Comparison of ENCODE assay signal across 12 mouse cellular contexts in the genomic region with DNA sequence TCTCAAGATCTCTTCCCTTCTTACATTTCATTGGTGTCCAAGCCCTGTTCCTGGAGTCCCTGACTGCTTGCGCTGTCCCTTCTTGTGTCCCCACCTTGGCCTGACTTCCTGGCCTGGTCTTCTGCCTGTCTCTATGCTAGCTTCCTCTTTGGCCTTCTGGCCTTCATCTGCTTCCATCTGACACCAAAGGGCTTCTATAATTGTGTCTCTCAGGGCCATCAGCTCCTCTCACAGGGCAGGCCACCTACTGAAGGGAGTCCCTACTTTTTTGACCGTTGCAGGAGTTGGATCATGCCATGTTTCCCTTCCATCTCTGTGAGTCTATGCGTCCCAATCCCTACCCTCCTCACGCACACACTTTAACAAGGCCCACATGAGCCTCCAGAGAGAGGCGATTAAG. TPM values are rescaled to one million over a fixed set of nuclear protein-coding genes. Genes with fewer than 3 reads are reported as not detected.
DNase-seq lines count a peak whose midpoint lies in the region; ATAC-seq and TF ChIP-seq lines count a peak whose summit lies in the region.
"Had no signal": no experiment of that assay in that cellular context is flagged by ENCODE, and none has a peak within 500 bp of the region (broad histone marks: within the 10 kb centered on the region; RNA-seq: fewer than 3 reads in every experiment).

No protein-coding gene starts in this region.

- no peaks in the 10 kb centered on the region for H3K27me3 ChIP-seq in intestine, embryonic 15.5 days (replicated peaks)
- no peaks in the 10 kb centered on the region for H3K27me3 ChIP-seq in intestine, embryonic 16.5 days (replicated peaks; ENCODE audit: control insufficient read depth, insufficient read depth, low read length)
- no peaks in the 10 kb centered on the region for H3K27me3 ChIP-seq in testis, adult 2 months (ENCODE audit: control insufficient read depth, insufficient read depth, low read length)
- H3K27me3 ChIP-seq: stomach, embryonic 15.5 days had no signal

- peak; percentile 29 for DNase-seq in cerebellum, adult 11-12 months
- no peak for DNase-seq in cerebellum, postnatal 25 days
- no peak for DNase-seq in testis, postnatal 14 days (ENCODE audit: low spot score)
- no peak for DNase-seq in c-Kit-positive CD71-positive TER-119-positive erythroid progenitor cells, embryonic 14.5 days (ENCODE audit: low spot score)
- DNase-seq in urinary bladder, adult 18-20 months (ENCODE audit: low spot score in 2 of 2): no peak

- WGBS in intestine, embryonic 15.5 days: 93% methylated on average over 5 of the region's 5 CpGs
- WGBS in intestine, embryonic 16.5 days: 92% methylated on average over 5 of the region's 5 CpGs

- TF ChIP-seq POLR2A in testis, adult 2 months (IDR thresholded peaks at IDR 0.05; ENCODE audit: control insufficient read depth, low read depth, low read length): no peak

- ATAC-seq in intestine, embryonic 15.5 days: no peak
- no peak for ATAC-seq in intestine, embryonic 16.5 days

- H3K36me3 ChIP-seq in intestine, embryonic 15.5 days: peaks cover 9% of the 10 kb centered on the region
- H3K36me3 ChIP-seq in intestine, embryonic 16.5 days (ENCODE audit: control insufficient read depth, insufficient read depth, low read length): peaks cover 3% of the 10 kb centered on the region
- no peaks in the 10 kb centered on the region; the same call in 1 of the 2 replicates for H3K36me3 ChIP-seq in testis, adult 2 months (ENCODE audit: control insufficient read depth, insufficient read depth, low read length)

- no peaks in the 10 kb centered on the region for H3K9me3 ChIP-seq in intestine, embryonic 15.5 days
- no peaks in the 10 kb centered on the region for H3K9me3 ChIP-seq in intestine, embryonic 16.5 days (ENCODE audit: control insufficient read depth, low read length)
- H3K9me3 ChIP-seq: stomach, embryonic 15.5 days had no signal

- no peak for TF ChIP-seq CTCF in testis, adult 2 months (IDR thresholded peaks at IDR 0.05; ENCODE audit: control insufficient read depth, insufficient read depth, insufficient replicate concordance, low read depth, low read length)

- H3K27ac ChIP-seq in intestine, embryonic 15.5 days: no peak overlapping the region
- no peak overlapping the region for H3K27ac ChIP-seq in intestine, embryonic 16.5 days (ENCODE audit: low read length)
- peak overlapping the region; percentile 27; the same call in 1 of the 2 replicates for H3K27ac ChIP-seq in testis, adult 2 months (ENCODE audit: control insufficient read depth, insufficient read depth, low read depth, low read length)
- H3K27ac ChIP-seq: liver, embryonic 14.5 days; stomach, embryonic 15.5 days had no signal

- 0 out of 2 replicates have a peak, but pooled peaks cover 4% of the 10 kb centered on the region for H3K4me1 ChIP-seq in intestine, embryonic 15.5 days (replicated peaks)
- H3K4me1 ChIP-seq in intestine, embryonic 16.5 days (ENCODE audit: control insufficient read depth, insufficient read depth, low read length): no peaks in the 10 kb centered on the region
- H3K4me1 ChIP-seq in testis, adult 2 months (ENCODE audit: control insufficient read depth, insufficient read depth, low read length): peaks cover 12% of the 10 kb centered on the region

- H3K9ac ChIP-seq in intestine, embryonic 15.5 days: no peak overlapping the region
- H3K9ac ChIP-seq in intestine, embryonic 16.5 days (ENCODE audit: low read depth, low read length): no peak overlapping the region
- H3K9ac ChIP-seq: liver, embryonic 14.5 days; stomach, embryonic 15.5 days had no signal

- no peak overlapping the region for H3K4me3 ChIP-seq in intestine, embryonic 15.5 days (replicated peaks)
- H3K4me3 ChIP-seq in intestine, embryonic 16.5 days (ENCODE audit: low read length): no peak overlapping the region
- H3K4me3 ChIP-seq in testis, adult 2 months (ENCODE audit: control insufficient read depth, low read depth, low read length): no peak overlapping the region

- H3K4me2 ChIP-seq in intestine, embryonic 15.5 days (replicated peaks): peak overlapping the region; percentile 53; the same call in 1 of the 2 replicates
- no peak overlapping the region for H3K4me2 ChIP-seq in intestine, embryonic 16.5 days (ENCODE audit: low read depth, low read length)

RNA-seq across cellular contexts. Expression of gene Bcat2, which starts 19.9 kb away (rescaled TPM):
- 59.5 and 67.6 TPM in 2 replicates for polyA plus RNA-seq in intestine, embryonic 15.5 days (2015; fragmentation: Nextera tagmentation; extraction: Ambion mirVana)
- 59.9 and 65.4 TPM in 2 replicates for polyA plus RNA-seq in intestine, embryonic 16.5 days (2015; fragmentation: Nextera tagmentation; extraction: Ambion mirVana)
- 39.9 and 44.3 TPM in 2 replicates for polyA plus RNA-seq in testis, adult 2 months (2012; rRNA removed)

RNA-seq across cellular contexts. Expression of gene Fgf21, which starts 25.4 kb away (rescaled TPM):
- 0.18 and 0.30 TPM in 2 replicates for polyA plus RNA-seq in intestine, embryonic 15.5 days (2015; fragmentation: Nextera tagmentation; extraction: Ambion mirVana)
- polyA plus RNA-seq in intestine, embryonic 16.5 days (2015; fragmentation: Nextera tagmentation; extraction: Ambion mirVana): 0.23 TPM in 1 of 2 replicates, not detected in the other
- 3.6 and 3.7 TPM in 2 replicates for polyA plus RNA-seq in testis, adult 2 months (2012; rRNA removed)
- polyA plus RNA-seq: brain, embryonic 14.5 days; intestine, postnatal 0 days; liver, embryonic 14.5 days had no signal

RNA-seq across cellular contexts. Expression of gene Fut1, which starts 27.2 kb away (rescaled TPM):
- 0.38 and 0.73 TPM in 2 replicates for polyA plus RNA-seq in intestine, embryonic 15.5 days (2015; fragmentation: Nextera tagmentation; extraction: Ambion mirVana)
- 0.48 and 0.61 TPM in 2 replicates for polyA plus RNA-seq in intestine, embryonic 16.5 days (2015; fragmentation: Nextera tagmentation; extraction: Ambion mirVana)
- polyA plus RNA-seq in testis, adult 2 months (2012; rRNA removed): 0.08 and 0.21 TPM in 2 replicates
- polyA plus RNA-seq: liver, embryonic 14.5 days had no signal

RNA-seq across cellular contexts. Expression of gene Izumo1, which starts 31.7 kb away (rescaled TPM):
- 0.13 TPM in 1 of 2 replicates, not detected in the other for polyA plus RNA-seq in intestine, embryonic 15.5 days (2015; fragmentation: Nextera tagmentation; extraction: Ambion mirVana)
- polyA plus RNA-seq in intestine, embryonic 16.5 days (2015; fragmentation: Nextera tagmentation; extraction: Ambion mirVana): 0.07 and 0.15 TPM in 2 replicates
- 77.5 and 95.6 TPM in 2 replicates for polyA plus RNA-seq in testis, adult 2 months (2012; rRNA removed)

RNA-seq across cellular contexts. Expression of gene Hsd17b14, which starts 35.2 kb away (rescaled TPM):
- 2.1 and 2.8 TPM in 2 replicates for polyA plus RNA-seq in intestine, embryonic 15.5 days (2015; fragmentation: Nextera tagmentation; extraction: Ambion mirVana)
- polyA plus RNA-seq in intestine, embryonic 16.5 days (2015; fragmentation: Nextera tagmentation; extraction: Ambion mirVana): 2.9 and 3.3 TPM in 2 replicates
- polyA plus RNA-seq in testis, adult 2 months (2012; rRNA removed): 0.37 and 0.45 TPM in 2 replicates
